Mouse (Mus musculus) left cerebral cortex, adult 8-10 months (tissue): Measurements from ENCODE around the gene Spc24. TPM values are rescaled to one million over a fixed set of nuclear protein-coding genes. Genes with fewer than 3 reads are reported as not detected.
A peak's percentile ranks its signal among the peaks of the same experiment; 100 is the strongest.

Experiments used
- DNase-seq, 2 experiments: peaks; one replicate each; pipeline ENCODE4 v3.0.0; 2022; ENCODE audit warnings: low spot score in 2 of 2
- total RNA-seq, 4 experiments: library from RNA; stranded (reverse); gene quantifications; 2 replicates each; pipeline ENCODE4 v1.2.4; 2022

Spc24 gene
- total RNA-seq, 4 experiments from 2014 or later, result 2.0 to 2.5 (median 2.2) TPM

- no peak for DNase-seq
These were observed 10.6 kb downstream of the Spc24 start for GRCm38 (mm10) chr9:21749382-21750118.

GRCm38 (mm10) chr9:21748491-21748890 is 11.6 kb downstream of the Spc24 start:
- DNase-seq, result no peak

GRCm38 (mm10) chr9:21748033-21748432 is 12.1 kb downstream of the Spc24 start:
- DNase-seq, result no peak

- DNase-seq, result no peak
These were observed 12.8 kb downstream of the Spc24 start for GRCm38 (mm10) chr9:21747238-21747774.

- no peak for DNase-seq
These were observed 18.6 kb downstream of the Spc24 start for GRCm38 (mm10) chr9:21741514-21741913.

GRCm38 (mm10) chr9:21740427-21740826 is 19.7 kb downstream of the Spc24 start:
- no peak for DNase-seq

GRCm38 (mm10) chr9:21738776-21739175 is 21.3 kb downstream of the Spc24 start:
- no peak for DNase-seq

GRCm38 (mm10) chr9:21737188-21737587 is 22.9 kb downstream of the Spc24 start:
- DNase-seq, result peak in 1 of 2 experiments; percentile 71

GRCm38 (mm10) chr9:21736580-21736979 is 23.5 kb downstream of the Spc24 start:
- DNase-seq, result no peak

GRCm38 (mm10) chr9:21735126-21735525 is 25.0 kb downstream of the Spc24 start:
- no peak for DNase-seq

GRCm38 (mm10) chr9:21733989-21734388 is 26.1 kb downstream of the Spc24 start:
- DNase-seq, result no peak

GRCm38 (mm10) chr9:21733446-21733845 is 26.7 kb downstream of the Spc24 start:
- DNase-seq, result no peak

- DNase-seq, result no peak
These were observed 27.8 kb downstream of the Spc24 start for GRCm38 (mm10) chr9:21732288-21732687.

- DNase-seq, result no peak
These were observed 30.8 kb downstream of the Spc24 start for GRCm38 (mm10) chr9:21729264-21729663.

GRCm38 (mm10) chr9:21728261-21728832 is 31.8 kb downstream of the Spc24 start:
- DNase-seq, result no peak

- DNase-seq, result no peak
These were observed 33.7 kb downstream of the Spc24 start for GRCm38 (mm10) chr9:21726218-21726975.

- no peak for DNase-seq
These were observed 34.6 kb downstream of the Spc24 start for GRCm38 (mm10) chr9:21725224-21726121.

- DNase-seq, result peak; percentile 73 to 92
These were observed 36.0 kb downstream of the Spc24 start for GRCm38 (mm10) chr9:21724147-21724536.

- DNase-seq, result peak; percentile 57 to 68
These were observed 36.5 kb downstream of the Spc24 start, which contains the start of gene Ldlr for GRCm38 (mm10) chr9:21723377-21724146. TSS of gene Ldlr (plus strand) at chr9:21723483.

GRCm38 (mm10) chr9:21721036-21721435 is 39.1 kb downstream of the Spc24 start:
- no peak for DNase-seq
